Comparison of ENCODE assay signal across 1 mouse cellular context in genomic region chr5:113790453-113791196, GRCm38 (mm10).
TF ChIP-seq lines count a peak whose summit lies in the region.

No protein-coding gene starts in this region.

TF ChIP-seq in MEL, 35 proteins besides CTCF, POLR2A, EP300 and RAD21 (continued from another document):
- TF ChIP-seq ELF1 (IDR thresholded peaks at IDR 0.05; ENCODE audit: low read depth, low read length) (no peak), ZC3H11A (IDR thresholded peaks at IDR 0.05; ENCODE audit: low read depth, low read length) (no peak), UBTF (IDR thresholded peaks at IDR 0.05; ENCODE audit: borderline replicate concordance, insufficient read depth, low read depth, low read length) (no peak), POLR2AphosphoS5 (IDR thresholded peaks at IDR 0.05; ENCODE audit: borderline replicate concordance, low read depth, low read length) (no peak), RCOR1 (IDR thresholded peaks at IDR 0.05; ENCODE audit: low read depth, low read length) (no peak), MYB (IDR thresholded peaks at IDR 0.05; ENCODE audit: low read depth, low read length) (no peak), USF1 (IDR thresholded peaks at IDR 0.05; ENCODE audit: low read depth, low read length) (no peak), NRF1 (IDR thresholded peaks at IDR 0.05; ENCODE audit: insufficient read depth, low read depth, low read length, poor library complexity, severe bottlenecking) (peak; percentile 39; the same call in 1 of the 2 replicates)
